Mouse (Mus musculus) G1E (cell line): ENCODE data around the gene Focad.

Source experiments
- CTCF ChIP-seq: IDR thresholded peaks from 2 replicates; pipeline ENCODE4 v1.5.1; 2012; ENCODE audit warnings: low read depth, low read length, inconsistent platforms, mixed read lengths
- GATA1 ChIP-seq: IDR thresholded peaks from 2 replicates; pipeline ENCODE4 v1.6.1; 2012; ENCODE audit warnings: borderline replicate concordance, low read length, inconsistent platforms, mixed read lengths
- GATA2 ChIP-seq: IDR thresholded peaks from 2 replicates; pipeline ENCODE4 v1.6.1; 2012; ENCODE audit warnings: low read depth, low read length, inconsistent platforms, borderline replicate concordance
- POLR2AphosphoS5 ChIP-seq: IDR thresholded peaks from 2 replicates; pipeline ENCODE4 v1.6.1; 2012; ENCODE audit warnings: low read depth, low read length, inconsistent platforms; ENCODE audit not compliant: insufficient replicate concordance
- TAL1 ChIP-seq: conservative IDR thresholded peaks from 2 replicates; pipeline ENCODE4 v1.6.1; 2012; ENCODE audit warnings: low read depth, low read length, inconsistent platforms, mixed read lengths

GRCm38 (mm10) chr4:88046280-88046679 lies 48.1 kb upstream of the Focad start:
- TF ChIP-seq CTCF (no peak), TAL1 (no peak), GATA1 (no peak), GATA2 (no peak), POLR2AphosphoS5 (no peak)
